Comparison of ENCODE assay signal across 18 mouse cellular contexts in the genomic region with DNA sequence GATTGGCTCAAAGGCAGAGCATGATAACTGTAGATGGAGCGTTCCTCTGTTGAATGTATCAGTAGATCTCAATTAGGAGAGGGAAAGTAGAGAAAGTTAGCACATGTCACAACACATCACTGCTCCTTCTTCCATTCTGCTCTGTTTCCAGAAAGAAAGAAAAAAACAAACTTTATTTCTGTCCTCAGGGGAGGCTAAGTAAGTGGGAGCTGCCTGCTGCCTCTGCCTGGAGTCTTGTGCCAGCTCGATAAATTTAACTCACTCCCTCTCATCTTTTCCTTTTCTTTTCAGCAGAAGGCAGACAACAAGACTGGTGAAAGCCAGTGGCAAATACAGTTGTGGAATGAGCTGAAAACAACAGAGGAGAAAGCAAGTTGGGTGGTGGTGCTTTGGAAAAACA.
DNase-seq lines count a peak whose midpoint lies in the region; ATAC-seq lines count a peak whose summit lies in the region.
"Had no signal": no experiment of that assay in that cellular context is flagged by ENCODE, and none has a peak within 500 bp of the region (broad histone marks: within the 10 kb centered on the region; RNA-seq: fewer than 3 reads in every experiment).

No protein-coding gene starts in this region.

- ATAC-seq in frontal cortex, adult (ENCODE audit: low TSS enrichment): peak; percentile 98
- ATAC-seq: forebrain, embryonic 13.5 days; liver, embryonic 12.5 days had no signal

- no peak for DNase-seq in frontal cortex, postnatal 10 days (ENCODE audit: low spot score in 2 of 2)
- DNase-seq in left cerebral cortex, adult 18-20 months (ENCODE audit: low spot score in 2 of 2): peak; percentile 14 to 22
- peak; percentile 17 to 36 for DNase-seq in left cerebral cortex, postnatal 36 days (ENCODE audit: low spot score in 2 of 2)
- DNase-seq in telencephalon, adult 2 months (ENCODE audit: low read depth, low spot score): peak; percentile 70
- DNase-seq in kidney, postnatal 10 days: no peak
- DNase-seq in lung, postnatal 36 days: no peak
- DNase-seq: adrenal gland, postnatal 25 days; cerebellum, adult 9-10 months; gastrocnemius, postnatal 36 days; heart, adult 2 months; kidney, adult 2 months; lung, adult 18-20 months; lung, postnatal 14 days; thymus, adult 18-20 months; thymus, postnatal 36 days had no signal

- intact Hi-C loops in left cerebral cortex, postnatal 36 days (cut with DNase I): no loop called here

Comparison
In these comparisons a context has a peak if more than half of its experiments do, and no peak if none do; other contexts are left out.
1. DNase-seq: peak in left cerebral cortex, adult 18-20 months (2 of 2), left cerebral cortex, postnatal 36 days (2 of 2) and telencephalon, adult 2 months (single experiment); none in frontal cortex, postnatal 10 days (0 of 2), kidney, postnatal 10 days (single experiment) and lung, postnatal 36 days (single experiment).